In the genomic region with DNA sequence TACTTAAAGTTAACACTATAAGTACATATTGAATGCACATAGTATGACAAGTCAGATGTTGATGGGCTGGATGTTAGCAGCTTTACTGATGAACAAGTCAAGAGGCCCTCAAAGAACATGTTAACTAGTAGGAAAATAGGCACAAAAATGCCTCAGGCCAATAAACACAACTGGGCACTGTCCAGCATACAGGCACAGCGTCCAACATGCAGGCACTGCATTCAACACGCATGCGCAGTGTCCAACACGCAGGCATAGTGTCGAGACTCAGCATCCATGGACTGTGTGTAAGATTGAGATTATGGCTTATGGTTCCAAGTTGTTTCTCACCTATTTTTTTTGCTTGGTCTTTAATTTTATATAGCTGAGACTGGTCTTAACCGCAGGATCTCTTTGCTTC, we compare ENCODE assay signal across 15 mouse cellular contexts.
"Had no signal": no experiment of that assay in that cellular context is flagged by ENCODE, and none has a peak within 500 bp of the region (broad histone marks: within the 10 kb centered on the region; RNA-seq: fewer than 3 reads in every experiment).

No protein-coding gene starts in this region.

- H3K27me3 ChIP-seq: neural tube, embryonic 15.5 days; stomach, embryonic 15.5 days had no signal

- H3K9me3 ChIP-seq: neural tube, embryonic 15.5 days; stomach, embryonic 15.5 days had no signal

- DNase-seq: retina, postnatal 1 day; right cerebral cortex, adult 18-20 months; right cerebral cortex, postnatal 14 days; right cerebral cortex, postnatal 25 days; right cerebral cortex, postnatal 4 days; spleen, adult 18-20 months; thymus, adult 18-20 months; thymus, adult 2 months; thymus, postnatal 14 days; thymus, postnatal 25 days; thymus, postnatal 36 days; thymus, postnatal 4 days had no signal

- H3K4me2 ChIP-seq: neural tube, embryonic 15.5 days; stomach, embryonic 15.5 days had no signal

- H3K9ac ChIP-seq: neural tube, embryonic 15.5 days; stomach, embryonic 15.5 days had no signal

- H3K36me3 ChIP-seq: neural tube, embryonic 15.5 days; stomach, embryonic 15.5 days had no signal

- H3K4me1 ChIP-seq: stomach, embryonic 15.5 days had no signal

- H3K4me3 ChIP-seq: neural tube, embryonic 15.5 days; stomach, embryonic 15.5 days had no signal

- H3K27ac ChIP-seq: neural tube, embryonic 15.5 days; stomach, embryonic 15.5 days; stomach, postnatal 0 days had no signal
